In the genomic region with DNA sequence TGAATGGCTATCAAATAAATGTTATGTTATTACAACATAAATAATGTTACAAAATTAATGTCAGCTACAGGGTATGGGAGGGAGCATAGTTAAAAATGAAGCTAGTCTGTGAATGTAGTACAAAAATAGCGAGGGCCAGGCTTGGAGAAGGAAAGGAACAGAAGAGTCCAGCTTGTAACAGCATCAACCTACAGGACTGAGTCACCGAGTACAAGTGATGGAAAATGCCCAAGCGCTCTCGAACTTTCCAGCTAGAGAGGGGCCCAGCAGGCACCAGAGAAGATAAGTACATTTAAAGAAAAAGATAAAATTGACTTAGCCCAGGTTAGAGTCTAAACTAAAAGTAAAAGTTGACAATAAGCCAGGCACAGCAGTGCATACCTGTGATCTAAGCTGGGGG, we compare ENCODE assay signal across 18 mouse cellular contexts.
A peak's percentile ranks its signal among the peaks of the same experiment; 100 is the strongest.
DNase-seq lines count a peak whose midpoint lies in the region; ATAC-seq lines count a peak whose summit lies in the region.
"Had no signal": no experiment of that assay in that cellular context is flagged by ENCODE, and none has a peak within 500 bp of the region (broad histone marks: within the 10 kb centered on the region; RNA-seq: fewer than 3 reads in every experiment).

No protein-coding gene starts in this region.

- H3K9me3 ChIP-seq in heart, embryonic 14.5 days (ENCODE audit: control insufficient read depth, low read length) = no peaks in the 10 kb centered on the region
- no peaks in the 10 kb centered on the region for H3K9me3 ChIP-seq in kidney, embryonic 15.5 days (replicated peaks)
- H3K9me3 ChIP-seq: embryonic facial prominence, embryonic 10.5 days; forebrain, embryonic 13.5 days; heart, embryonic 10.5 days; hindbrain, embryonic 13.5 days had no signal

- H3K27me3 ChIP-seq in heart, embryonic 14.5 days (ENCODE audit: control insufficient read depth, insufficient read depth, low read length) = no peaks in the 10 kb centered on the region
- H3K27me3 ChIP-seq in kidney, embryonic 15.5 days = no peaks in the 10 kb centered on the region
- H3K27me3 ChIP-seq: forebrain, embryonic 13.5 days; hindbrain, embryonic 13.5 days had no signal

- peak overlapping the region; percentile 16; the same call in 1 of the 2 replicates for H3K4me2 ChIP-seq in heart, embryonic 14.5 days (ENCODE audit: low read length)
- H3K4me2 ChIP-seq in kidney, embryonic 15.5 days = no peak overlapping the region
- H3K4me2 ChIP-seq: forebrain, embryonic 13.5 days; hindbrain, embryonic 13.5 days had no signal

- H3K27ac ChIP-seq in heart, embryonic 14.5 days (replicated peaks in 1 of 2; ENCODE audit: control insufficient read depth in 1 of 2, insufficient read depth in 1 of 2, low read depth in 2 of 2, low read length in 2 of 2) = no peak overlapping the region
- no peak overlapping the region for H3K27ac ChIP-seq in kidney, embryonic 15.5 days
- H3K27ac ChIP-seq: embryonic facial prominence, embryonic 10.5 days; forebrain, embryonic 13.5 days; heart, embryonic 10.5 days; hindbrain, embryonic 13.5 days; hindbrain, postnatal 0 days had no signal

- no peak overlapping the region for H3K9ac ChIP-seq in heart, embryonic 14.5 days (ENCODE audit: low read length)
- H3K9ac ChIP-seq in kidney, embryonic 15.5 days = no peak overlapping the region
- H3K9ac ChIP-seq: forebrain, embryonic 13.5 days; forebrain, postnatal 0 days; hindbrain, embryonic 13.5 days had no signal

- H3K36me3 ChIP-seq in heart, embryonic 14.5 days (ENCODE audit: control insufficient read depth, insufficient read depth, low read length) = no peaks in the 10 kb centered on the region
- peaks cover under 1% of the 10 kb centered on the region; the same call in 1 of the 2 replicates for H3K36me3 ChIP-seq in kidney, embryonic 15.5 days
- H3K36me3 ChIP-seq: embryonic facial prominence, embryonic 10.5 days; heart, embryonic 10.5 days; hindbrain, embryonic 13.5 days had no signal

- peak; percentile 12 to 24 for DNase-seq in frontal cortex, postnatal 36 days (ENCODE audit: low spot score in 2 of 2)
- no peak for DNase-seq in frontal cortex, postnatal 14 days (ENCODE audit: low spot score in 2 of 2)
- no peak for DNase-seq in heart, adult 9 months (ENCODE audit: low spot score in 2 of 2)
- peak; percentile 25 to 36 for DNase-seq in right cerebral cortex, adult 2 months (ENCODE audit: low spot score in 2 of 2)
- no peak for DNase-seq in right cerebral cortex, postnatal 10 days (ENCODE audit: low spot score in 2 of 2)
- DNase-seq: adrenal gland, adult 2 months; adrenal gland, postnatal 25 days; cerebellum, adult 2 months; cerebellum, postnatal 10 days; forebrain, postnatal 0 days; gastrocnemius, postnatal 14 days had no signal

- no peak for ATAC-seq in heart, embryonic 14.5 days (ENCODE audit: insufficient number of reproducible peaks, insufficient read depth, low FRiP score, low read depth)
- no peak for ATAC-seq in kidney, embryonic 15.5 days (replicated peaks; ENCODE audit: low FRiP score)
- ATAC-seq: forebrain, embryonic 13.5 days; forebrain, postnatal 0 days; hindbrain, postnatal 0 days had no signal

- H3K4me3 ChIP-seq in heart, embryonic 14.5 days (ENCODE audit: control insufficient read depth in 1 of 2, insufficient read depth in 1 of 2, low read depth in 1 of 2, low read length in 2 of 2) = no peak overlapping the region
- H3K4me3 ChIP-seq in kidney, embryonic 15.5 days (replicated peaks) = no peak overlapping the region
- H3K4me3 ChIP-seq: embryonic facial prominence, embryonic 10.5 days; forebrain, embryonic 13.5 days; heart, embryonic 10.5 days; hindbrain, embryonic 13.5 days had no signal

- WGBS in heart, embryonic 14.5 days = 15% methylated on average over 4 of the region's 4 CpGs
- 86% methylated on average over 4 of the region's 4 CpGs for WGBS in kidney, embryonic 15.5 days

- H3K4me1 ChIP-seq in heart, embryonic 14.5 days (ENCODE audit: control insufficient read depth in 2 of 2, insufficient read depth in 2 of 2, low read length in 2 of 2) = peaks cover 0 to 17% of the 10 kb centered on the region in 2 experiments; a peak in 2 of 4 replicates
- no peaks in the 10 kb centered on the region for H3K4me1 ChIP-seq in kidney, embryonic 15.5 days
- H3K4me1 ChIP-seq: embryonic facial prominence, embryonic 10.5 days; forebrain, embryonic 13.5 days; heart, embryonic 10.5 days; hindbrain, embryonic 13.5 days had no signal

Comparison
In these comparisons a context has a peak if more than half of its experiments do, and no peak if none do; other contexts are left out.
1. DNase-seq: peak in frontal cortex, postnatal 36 days (2 of 2) and right cerebral cortex, adult 2 months (2 of 2); none in frontal cortex, postnatal 14 days (0 of 2), heart, adult 9 months (0 of 2) and right cerebral cortex, postnatal 10 days (0 of 2).